Mouse (Mus musculus) midbrain, postnatal 0 days (tissue): ENCODE data around the gene Wdr24. TPM values are rescaled to one million over a fixed set of nuclear protein-coding genes. Genes with fewer than 3 reads are reported as not detected.
A peak's percentile ranks its signal among the peaks of the same experiment; 100 is the strongest.

ENCODE experiments used
- ATAC-seq: fragments of 200-750 bp; cut with Nextera tagmentation; 2 replicates; pipeline ENCODE4 v1.8.0; 2017; ENCODE audit warnings: moderate number of reproducible peaks, mild to moderate bottlenecking, moderate TSS enrichment, moderate library complexity; ENCODE audit not compliant: low FRiP score
- DNase-seq: peaks from one replicate; pipeline ENCODE4 v3.0.0-alpha.2; 2015; ENCODE audit warnings: low spot score
- H3K27ac ChIP-seq: fragments of 300-500 bp; sonication (generic); 2 replicates; pipeline ENCODE4 v1.5.1; 2014; ENCODE audit warnings: low read depth, mild to moderate bottlenecking, low read length, mixed read lengths
- H3K27me3 ChIP-seq: fragments of 300-500 bp; sonication (generic); 2 replicates; pipeline ENCODE4 v1.6.1; 2014; ENCODE audit warnings: low read length, control low read depth, mixed read lengths; ENCODE audit not compliant: insufficient read depth
- H3K36me3 ChIP-seq: fragments of 300-500 bp; sonication (generic); 2 replicates; pipeline ENCODE4 v1.6.1; 2014; ENCODE audit warnings: low read length, control low read depth, mixed read lengths; ENCODE audit not compliant: insufficient read depth
- H3K4me1 ChIP-seq: fragments of 300-500 bp; sonication (generic); 2 replicates; pipeline ENCODE4 v1.6.1; 2014; ENCODE audit warnings: mild to moderate bottlenecking, control low read depth, antibody characterized with exemption, low read length, mixed read lengths; ENCODE audit not compliant: insufficient read depth
- H3K4me2 ChIP-seq: fragments of 300-500 bp; sonication (generic); 2 replicates; pipeline ENCODE4 v1.6.1; 2014; ENCODE audit warnings: low read depth, mild to moderate bottlenecking, low read length, mixed read lengths; ENCODE audit not compliant: poor library complexity, severe bottlenecking
- H3K4me3 ChIP-seq: fragments of 300-500 bp; sonication (generic); 2 replicates; pipeline ENCODE4 v1.5.1; 2014; ENCODE audit warnings: low read depth, mild to moderate bottlenecking, low read length, moderate library complexity
- H3K9ac ChIP-seq: fragments of 300-500 bp; sonication (generic); replicated peaks from 2 replicates; pipeline ENCODE4 v1.6.1; 2014; ENCODE audit warnings: mild to moderate bottlenecking, low read length, moderate library complexity, mixed read lengths; ENCODE audit not compliant: poor library complexity, severe bottlenecking
- H3K9me3 ChIP-seq: fragments of 300-500 bp; sonication (generic); 2 replicates; pipeline ENCODE4 v1.6.1; 2016; ENCODE audit warnings: low read length, control low read depth
- CTCF ChIP-seq: IDR thresholded peaks from 2 replicates; pipeline ENCODE4 v1.5.1; 2016; ENCODE audit warnings: antibody characterized with exemption, mild to moderate bottlenecking
- WGBS: fragments of 180-500 bp; shearing (Covaris S2); extraction: QIAGEN DNeasy Blood & Tissue Kit; methylation state at CpG from one replicate; pipeline ENCODE4 v1.1.7; 2014; 5-methylcytosine and 5-hydroxymethylcytosine counted together
- polyA plus RNA-seq: library from polyadenylated mRNA; unstranded; fragments of >200 nt; fragmentation: Nextera tagmentation; extraction: Ambion mirVana; gene quantifications from 2 replicates; pipeline ENCODE4 v1.2.1, GENCODE M21; 2015
- total RNA-seq: library from RNA; depleted of rRNA; stranded (reverse); fragments of >200 nt; gene quantifications from 2 replicates; pipeline ENCODE4 v1.2.3, GENCODE M21; 2014

The Wdr24 gene
- total and polyA plus RNA-seq, 2 experiments from 2014 or later: 24.7 to 33.4 TPM

- 5% methylated on average over 24 of the region's 25 CpGs for WGBS
- peak overlapping the region; percentile 98 for H3K27ac ChIP-seq
- H3K4me3 ChIP-seq: peak overlapping the region; percentile 89
- 0 out of 2 replicates have a peak, but pooled peaks have one; percentile 17 for TF ChIP-seq CTCF
- peak; percentile 38 for ATAC-seq
- peaks cover 18% of the 10 kb centered on the region for H3K4me1 ChIP-seq
- H3K36me3 ChIP-seq: no peaks in the 10 kb centered on the region
- peak overlapping the region; percentile 96 for H3K4me2 ChIP-seq
- peak; percentile 62 for DNase-seq
- H3K27me3 ChIP-seq: no peaks in the 10 kb centered on the region
- peak overlapping the region; percentile 97 for H3K9ac ChIP-seq
- no peaks in the 10 kb centered on the region for H3K9me3 ChIP-seq
Measured at GRCm38 (mm10) chr17:25809606-25810340, 13.7 kb upstream of the Wdr24 start.

GRCm38 (mm10) chr17:25810890-25811289 is 12.5 kb upstream of the Wdr24 start:
- WGBS: 73% methylated on average over 4 of the region's 4 CpGs
- peak overlapping the region; percentile 36; the same call in 1 of the 2 replicates for H3K9ac ChIP-seq
- 0 out of 2 replicates have a peak, but pooled peaks cover 3% of the 10 kb centered on the region for H3K36me3 ChIP-seq
- no peak overlapping the region; the same call in 1 of the 2 replicates for H3K4me3 ChIP-seq
- DNase-seq (no peak), ATAC-seq (no peak)
- H3K9me3 ChIP-seq: no peaks in the 10 kb centered on the region
- peaks cover 18% of the 10 kb centered on the region for H3K4me1 ChIP-seq
- H3K27me3 ChIP-seq: no peaks in the 10 kb centered on the region
- peak overlapping the region; percentile 96 for H3K4me2 ChIP-seq
- H3K27ac ChIP-seq: no peak overlapping the region
- TF ChIP-seq CTCF: no peak

GRCm38 (mm10) chr17:25813471-25813870 is 10.0 kb upstream of the Wdr24 start:
- Histone ChIP-seq H3K27ac (no peak overlapping the region), H3K36me3 (peaks cover 26% of the 10 kb centered on the region)

GRCm38 (mm10) chr17:25817662-25818061 is 5.8 kb upstream of the Wdr24 start:
- no peaks in the 10 kb centered on the region for H3K27me3 ChIP-seq
- H3K4me1 ChIP-seq: peaks cover 5% of the 10 kb centered on the region; the same call in 1 of the 2 replicates
- DNase-seq (no peak), ATAC-seq (no peak)
- H3K9me3 ChIP-seq: no peaks in the 10 kb centered on the region
- no peak overlapping the region for H3K4me2 ChIP-seq
- no peak overlapping the region for H3K27ac ChIP-seq
- H3K9ac ChIP-seq: no peak overlapping the region
- no peak for TF ChIP-seq CTCF
- no peak overlapping the region for H3K4me3 ChIP-seq
- 85% methylated on average over 11 of the region's 11 CpGs for WGBS
- H3K36me3 ChIP-seq: peaks cover 37% of the 10 kb centered on the region

More at GRCm38 (mm10) chr17:25813471-25813870, 10.0 kb upstream of the Wdr24 start:
- WGBS: 3% methylated on average over 20 of the region's 20 CpGs
- Histone ChIP-seq H3K9me3 (no peaks in the 10 kb centered on the region), H3K27me3 (no peaks in the 10 kb centered on the region), H3K4me2 (peak overlapping the region; percentile 36), H3K4me3 (peak overlapping the region; percentile 18), H3K4me1 (peaks cover 18% of the 10 kb centered on the region), H3K9ac (peak overlapping the region; percentile 19; the same call in 1 of the 2 replicates)
- ATAC-seq (no peak), DNase-seq (peak; percentile 79)
- TF ChIP-seq CTCF: peak; percentile 72

- Histone ChIP-seq H3K36me3 (peaks cover 37% of the 10 kb centered on the region), H3K4me3 (no peak overlapping the region), H3K27me3 (no peaks in the 10 kb centered on the region), H3K27ac (no peak overlapping the region), H3K9me3 (no peaks in the 10 kb centered on the region), H3K9ac (no peak overlapping the region), H3K4me2 (no peak overlapping the region), H3K4me1 (peaks cover 2% of the 10 kb centered on the region)
- no peak for DNase-seq
- TF ChIP-seq CTCF: no peak
- no peak for ATAC-seq
- 12% methylated on average over 46 of the region's 46 CpGs for WGBS
Measured at GRCm38 (mm10) chr17:25818851-25819780, 4.3 kb upstream of the Wdr24 start.
